Mouse (Mus musculus): ENCODE measurements around the gene Timm10. TPM values are rescaled to one million over a fixed set of nuclear protein-coding genes. Genes with fewer than 3 reads are reported as not detected.

Gene Timm10
- polyA plus RNA-seq, 1 experiment = 13.4 TPM

GRCm38 (mm10) chr2:84809330-84809729, 17.5 kb upstream of the Timm10 start:
- TF ChIP-seq GATA1 (IDR thresholded peaks at IDR 0.05; ENCODE audit: low read length) = no peak

- TF ChIP-seq GATA1 (IDR thresholded peaks at IDR 0.05; ENCODE audit: low read length) = no peak
These were observed 16.3 kb upstream of the Timm10 start for GRCm38 (mm10) chr2:84810526-84810885.

- no peak for TF ChIP-seq GATA1 (IDR thresholded peaks at IDR 0.05; ENCODE audit: low read length)
These were observed 15.8 kb upstream of the Timm10 start for GRCm38 (mm10) chr2:84810886-84811577.

GRCm38 (mm10) chr2:84811880-84812279, 14.9 kb upstream of the Timm10 start:
- peak; percentile 99 for TF ChIP-seq GATA1 (IDR thresholded peaks at IDR 0.05; ENCODE audit: low read length)

- no peak for TF ChIP-seq GATA1 (IDR thresholded peaks at IDR 0.05; ENCODE audit: low read length)
These were observed 14.1 kb upstream of the Timm10 start for GRCm38 (mm10) chr2:84812676-84813075.

GRCm38 (mm10) chr2:84819861-84820260, 6.9 kb upstream of the Timm10 start:
- no peak for TF ChIP-seq GATA1 (IDR thresholded peaks at IDR 0.05; ENCODE audit: low read length)

- no peak for TF ChIP-seq GATA1 (IDR thresholded peaks at IDR 0.05; ENCODE audit: low read length)
These were observed 4.2 kb upstream of the Timm10 start, which contains the start of gene Smtnl1 for GRCm38 (mm10) chr2:84822552-84822951. Gene Smtnl1 (minus strand): TSS chr2:84822652.

GRCm38 (mm10) chr2:84823237-84823636, 3.6 kb upstream of the Timm10 start:
- no peak for TF ChIP-seq GATA1 (IDR thresholded peaks at IDR 0.05; ENCODE audit: low read length)

- TF ChIP-seq GATA1 (IDR thresholded peaks at IDR 0.05; ENCODE audit: low read length) = no peak
These were observed 605 bp downstream of the Timm10 start for GRCm38 (mm10) chr2:84827283-84827920.

GRCm38 (mm10) chr2:84831666-84832391, 5.0 kb downstream of the Timm10 start:
- TF ChIP-seq GATA1 (IDR thresholded peaks at IDR 0.05; ENCODE audit: low read length) = no peak

GRCm38 (mm10) chr2:84837107-84837506, 10.3 kb downstream of the Timm10 start:
- TF ChIP-seq GATA1 (IDR thresholded peaks at IDR 0.05; ENCODE audit: low read length) = no peak

- no peak for TF ChIP-seq GATA1 (IDR thresholded peaks at IDR 0.05; ENCODE audit: low read length)
These were observed 11.2 kb downstream of the Timm10 start for GRCm38 (mm10) chr2:84837817-84838592.

GRCm38 (mm10) chr2:84838593-84838949, 11.8 kb downstream of the Timm10 start, which contains the start of gene Slc43a1:
Gene Slc43a1 (plus strand): TSS chr2:84838850.
- TF ChIP-seq GATA1 (IDR thresholded peaks at IDR 0.05; ENCODE audit: low read length) = no peak

GRCm38 (mm10) chr2:84838993-84839980, 12.5 kb downstream of the Timm10 start:
- no peak for TF ChIP-seq GATA1 (IDR thresholded peaks at IDR 0.05; ENCODE audit: low read length)

Data from G1E-ER4 (cell line).